Mouse (Mus musculus) c-Kit-positive CD71-positive TER-119-positive erythroid progenitor cells, embryonic 14.5 days (primary cell): ENCODE measurements at regions not wholly inside any gene's neighbourhood (a gene's known extent, or its start where the extent isn't known, plus 50 kb on each side); places are given as distances from the start of the nearest gene placed in this dataset.

Experiments used
- DNase-seq: peaks from one replicate; pipeline ENCODE4 v3.0.0-alpha.2; 2013; ENCODE audit warnings: low spot score

DNA sequence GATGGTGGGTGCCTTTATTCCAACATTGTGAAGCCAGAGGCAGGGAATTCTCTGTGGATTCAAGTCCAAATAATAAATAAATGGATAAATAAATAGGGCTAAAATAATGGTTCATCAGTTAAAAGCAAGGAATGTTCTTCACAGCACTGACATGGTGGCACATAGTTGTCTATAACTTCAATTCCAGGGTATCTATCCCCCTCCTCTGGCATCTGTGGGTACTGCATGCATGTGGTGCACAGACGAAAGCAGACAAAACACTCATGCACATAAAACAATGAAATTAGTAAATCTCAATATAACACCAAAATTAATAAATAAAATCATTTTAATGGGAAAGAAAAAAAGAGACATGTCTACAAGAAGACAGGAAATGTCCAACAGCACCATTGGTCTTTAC, 54.3 kb upstream of the Ppt1 start:
- DNase-seq = peak; percentile 2
